Mouse (Mus musculus) ES-Bruce4 (cell line): ENCODE results near the gene Pla2g12a. TPM values are rescaled to one million over a fixed set of nuclear protein-coding genes. Genes with fewer than 3 reads are reported as not detected.

Experiments
- H3K27ac ChIP-seq: 2 replicates; pipeline ENCODE4 v1.5.1; 2012; ENCODE audit warnings: low read length, inconsistent platforms; ENCODE audit not compliant: insufficient read depth
- H3K27me3 ChIP-seq: 2 replicates; pipeline ENCODE4 v1.6.1; 2012; ENCODE audit warnings: mild to moderate bottlenecking, low read length, inconsistent platforms; ENCODE audit not compliant: control insufficient read depth, poor library complexity, insufficient read depth, severe bottlenecking
- H3K36me3 ChIP-seq: 2 replicates; pipeline ENCODE4 v1.6.1; 2012; ENCODE audit warnings: inconsistent platforms, mild to moderate bottlenecking, low read length, moderate library complexity; ENCODE audit not compliant: control insufficient read depth, poor library complexity, insufficient read depth, severe bottlenecking
- H3K4me1 ChIP-seq: one replicate; pipeline ENCODE4 v1.8.1; 2011; ENCODE audit warnings: low read length; ENCODE audit not compliant: control insufficient read depth, insufficient read depth
- H3K4me3 ChIP-seq: 2 replicates; pipeline ENCODE4 v1.5.1; 2011; ENCODE audit warnings: low read depth, mild to moderate bottlenecking, low read length
- H3K9ac ChIP-seq: 2 replicates; pipeline ENCODE4 v1.6.1; 2012; ENCODE audit warnings: low read depth, mild to moderate bottlenecking, inconsistent platforms; ENCODE audit not compliant: poor library complexity, severe bottlenecking
- H3K9me3 ChIP-seq: replicated peaks from 2 replicates; pipeline ENCODE4 v1.6.1; 2012; ENCODE audit warnings: mild to moderate bottlenecking, low read length, inconsistent platforms; ENCODE audit not compliant: control insufficient read depth, poor library complexity, insufficient read depth, severe bottlenecking
- CTCF ChIP-seq: IDR thresholded peaks from one replicate; pipeline ENCODE4 v1.8.1; 2011; ENCODE audit warnings: low read depth, low read length
- EP300 ChIP-seq: IDR thresholded peaks from 2 replicates; pipeline ENCODE4 v1.6.1; 2011; ENCODE audit warnings: low read depth, low read length; ENCODE audit not compliant: insufficient read depth
- POLR2A ChIP-seq: IDR thresholded peaks from one replicate; pipeline ENCODE4 v1.8.1; 2011; ENCODE audit warnings: low read length; ENCODE audit not compliant: insufficient read depth
- polyA plus RNA-seq: library from polyadenylated mRNA; stranded (reverse); fragments of >200 nt; gene quantifications from 2 replicates; pipeline ENCODE4 v1.2.4, GENCODE M21; 2011; ENCODE audit warnings: low read depth; ENCODE audit not compliant: missing spikeins, insufficient read depth, insufficient read length

Pla2g12a gene
- polyA plus RNA-seq, 1 experiment: 17.6 TPM

DNA sequence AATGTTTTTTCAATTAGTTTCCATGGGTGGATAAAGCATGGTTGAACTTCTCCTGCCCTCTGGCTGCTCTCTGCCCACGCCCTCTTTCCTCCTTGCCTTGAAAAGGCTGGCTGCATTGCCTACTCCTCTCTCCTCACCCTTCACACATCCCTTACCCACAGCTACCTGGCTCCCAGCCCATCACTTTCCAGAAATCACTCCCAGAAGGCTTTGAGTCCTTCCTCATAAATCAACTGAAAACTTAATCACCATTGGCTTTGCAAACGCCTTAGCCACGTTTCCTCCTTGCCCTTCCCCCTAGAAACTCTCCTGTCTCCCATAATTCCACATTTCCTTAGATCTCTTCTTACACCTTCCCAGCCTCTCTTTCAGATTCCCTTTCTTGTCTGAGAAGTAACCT is 59.4 kb downstream of the Pla2g12a start:
- TF ChIP-seq POLR2A: no peak
- no peak for TF ChIP-seq EP300
- no peak for TF ChIP-seq CTCF
- Histone ChIP-seq H3K4me3 (no peak overlapping the region), H3K9ac (no peak overlapping the region), H3K27ac (no peak overlapping the region), H3K9me3 (no peaks in the 10 kb centered on the region), H3K27me3 (no peaks in the 10 kb centered on the region), H3K4me1 (no peaks in the 10 kb centered on the region), H3K36me3 (no peaks in the 10 kb centered on the region)

DNA sequence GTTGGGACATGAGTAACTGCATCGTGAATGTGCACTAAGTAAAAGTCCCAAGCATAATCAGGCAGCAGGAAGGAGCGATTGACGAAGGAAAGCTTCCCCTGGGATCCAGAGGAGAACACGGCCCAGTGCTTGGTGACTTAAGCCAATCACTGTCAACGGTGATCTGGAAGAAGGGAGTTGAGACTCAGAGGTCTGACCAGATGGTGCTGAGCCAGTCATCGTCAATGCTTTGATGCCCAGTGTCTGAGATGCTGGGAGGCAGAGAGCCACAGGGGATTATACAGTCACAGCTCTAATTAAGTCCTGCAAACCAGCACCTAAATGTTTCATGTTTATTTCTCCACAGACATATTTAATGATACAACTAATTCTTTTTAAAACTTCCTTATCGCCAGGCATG is 60.7 kb downstream of the Pla2g12a start:
- H3K27me3 ChIP-seq: no peaks in the 10 kb centered on the region
- H3K9me3 ChIP-seq: no peaks in the 10 kb centered on the region
- no peak for TF ChIP-seq POLR2A
- TF ChIP-seq EP300: no peak
- TF ChIP-seq CTCF: no peak
- H3K27ac ChIP-seq: no peak overlapping the region
- H3K4me3 ChIP-seq: no peak overlapping the region
- no peak overlapping the region for H3K9ac ChIP-seq
- no peaks in the 10 kb centered on the region for H3K36me3 ChIP-seq
- H3K4me1 ChIP-seq: no peaks in the 10 kb centered on the region

DNA sequence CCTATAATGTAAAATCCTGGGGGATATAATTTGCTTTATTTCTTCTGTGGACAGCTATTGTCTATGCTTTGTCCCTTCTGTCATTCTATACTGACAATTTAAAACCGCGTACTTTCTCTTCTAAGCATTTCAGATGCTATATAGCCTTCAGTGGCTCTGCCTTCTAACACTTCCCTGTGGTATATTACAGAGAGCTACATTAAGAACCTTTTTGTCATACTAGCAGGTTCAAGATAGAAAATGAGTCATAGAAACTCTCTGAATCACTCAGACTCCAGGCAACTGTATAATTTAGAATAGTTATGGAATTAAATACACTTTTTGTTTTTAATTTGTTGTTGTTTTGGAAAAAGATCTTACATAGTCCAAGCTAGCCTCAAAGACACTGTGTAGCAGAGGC is 62.4 kb downstream of the Pla2g12a start:
- H3K9me3 ChIP-seq: no peaks in the 10 kb centered on the region
- H3K27ac ChIP-seq: no peak overlapping the region
- TF ChIP-seq CTCF (no peak), POLR2A (no peak), EP300 (no peak)
- no peak overlapping the region for H3K4me3 ChIP-seq
- no peaks in the 10 kb centered on the region for H3K27me3 ChIP-seq
- H3K9ac ChIP-seq: no peak overlapping the region
- H3K4me1 ChIP-seq: no peaks in the 10 kb centered on the region
- H3K36me3 ChIP-seq: no peaks in the 10 kb centered on the region

- Histone ChIP-seq H3K4me3 (no peak overlapping the region), H3K9ac (no peak overlapping the region), H3K4me1 (no peaks in the 10 kb centered on the region), H3K27me3 (no peaks in the 10 kb centered on the region), H3K9me3 (no peaks in the 10 kb centered on the region), H3K36me3 (no peaks in the 10 kb centered on the region), H3K27ac (no peak overlapping the region)
- TF ChIP-seq POLR2A: no peak
- TF ChIP-seq CTCF: no peak
- no peak for TF ChIP-seq EP300
Observed at GRCm38 (mm10) chr3:129941291-129941690, 62.9 kb downstream of the Pla2g12a start.

DNA sequence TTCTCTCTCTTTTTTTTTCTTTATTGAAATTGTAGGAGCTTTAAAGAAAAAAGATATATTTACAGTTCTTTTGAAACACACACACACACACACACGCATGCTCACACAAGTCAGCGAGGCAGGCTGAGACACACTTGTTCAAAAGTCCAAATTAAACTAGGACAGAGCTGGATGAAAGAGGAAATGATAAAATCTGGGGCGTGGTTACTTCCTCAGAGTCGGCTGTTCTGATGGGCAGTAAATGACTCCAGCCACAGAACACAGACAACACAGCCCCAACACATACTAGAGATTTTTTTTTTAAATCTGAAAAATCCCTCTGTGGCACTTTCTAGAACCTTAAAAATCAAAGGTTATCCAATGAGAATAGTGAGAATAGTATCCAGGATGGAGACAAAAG is 65.4 kb downstream of the Pla2g12a start:
- Histone ChIP-seq H3K27ac (no peak overlapping the region), H3K36me3 (no peaks in the 10 kb centered on the region), H3K9me3 (no peaks in the 10 kb centered on the region), H3K4me1 (no peaks in the 10 kb centered on the region), H3K27me3 (no peaks in the 10 kb centered on the region), H3K4me3 (no peak overlapping the region), H3K9ac (no peak overlapping the region)
- no peak for TF ChIP-seq POLR2A
- no peak for TF ChIP-seq EP300
- TF ChIP-seq CTCF: no peak

Other genes with a start within 250 kb of the Pla2g12a start
- 1.2 and 2.8 TPM in 2 replicates for gene Egf, start 123.3 kb upstream of the Pla2g12a start, polyA plus RNA-seq
- gene Lrit3, start 74.6 kb upstream of the Pla2g12a start, polyA plus RNA-seq: not detected in 2 replicates
- 0.31 and 0.59 TPM in 2 replicates for gene Rrh, start 56.0 kb upstream of the Pla2g12a start, polyA plus RNA-seq
- gene Gar1, start 47.2 kb upstream of the Pla2g12a start, polyA plus RNA-seq: 201 and 210 TPM in 2 replicates
- gene Cfi, start 42.7 kb upstream of the Pla2g12a start, polyA plus RNA-seq: not detected in 2 replicates
- gene Casp6, start 22.8 kb downstream of the Pla2g12a start, polyA plus RNA-seq: 18.6 and 19.1 TPM in 2 replicates
- gene Mcub, start 91.6 kb downstream of the Pla2g12a start, polyA plus RNA-seq: 1.3 and 1.4 TPM in 2 replicates
- 67.9 and 72.3 TPM in 2 replicates for gene Sec24b, start 182.9 kb downstream of the Pla2g12a start, polyA plus RNA-seq